Mouse (Mus musculus) CD4-positive helper T cell, adult 2 months (primary cell): ENCODE data around the gene Csf2ra.
"Not testable (repeated sequence)": the region's sequence is repeated elsewhere in the genome, so short reads cannot be mapped to it uniquely, and the experiment has no call there.

ENCODE experiments used
- DNase-seq: peaks from one replicate; pipeline ENCODE4 v3.0.0-alpha.2; 2012; ENCODE audit warnings: low read depth, missing footprints, low spot score

Csf2ra gene

DNA sequence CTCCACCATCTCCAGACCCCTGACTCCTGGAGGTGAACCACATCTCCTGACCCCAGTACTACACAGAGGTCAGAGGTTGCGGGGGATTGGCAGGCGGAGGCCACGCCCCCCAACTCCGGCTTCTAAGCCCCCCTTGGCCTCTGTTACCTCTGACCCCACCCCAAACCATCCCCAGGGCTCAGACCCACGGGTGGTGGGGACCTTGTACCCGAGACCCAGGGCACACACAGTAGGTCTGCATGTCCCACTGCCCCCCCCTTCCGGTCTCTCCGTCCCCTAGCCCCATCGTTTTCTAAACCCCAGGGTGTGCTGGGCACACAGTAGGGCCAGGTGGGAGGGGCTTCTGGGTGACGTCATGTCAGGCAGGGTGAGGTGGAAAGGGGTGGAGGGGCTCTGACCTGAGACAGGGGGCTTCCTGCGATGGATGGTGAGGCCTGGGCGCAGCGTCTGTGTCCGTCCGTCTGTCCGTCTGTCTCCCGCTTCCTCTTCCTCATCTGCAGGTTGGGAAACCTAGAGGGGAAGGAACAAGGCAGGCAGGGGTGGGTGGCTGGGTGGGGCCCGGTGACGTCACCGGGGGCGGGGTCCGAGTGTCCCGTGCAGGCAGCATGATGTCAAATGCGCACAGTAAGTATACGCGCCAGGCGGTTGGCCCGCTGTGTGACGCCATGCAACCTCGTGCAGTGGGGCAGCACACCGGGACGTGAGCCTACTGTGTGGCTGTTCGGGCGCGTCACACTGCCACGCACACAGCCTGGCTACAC lies at the start of gene Csf2ra:
Csf2ra (minus strand) TSS at position 489 of the 761 bp plus-strand sequence.
- peak; percentile 47 for DNase-seq

DNA sequence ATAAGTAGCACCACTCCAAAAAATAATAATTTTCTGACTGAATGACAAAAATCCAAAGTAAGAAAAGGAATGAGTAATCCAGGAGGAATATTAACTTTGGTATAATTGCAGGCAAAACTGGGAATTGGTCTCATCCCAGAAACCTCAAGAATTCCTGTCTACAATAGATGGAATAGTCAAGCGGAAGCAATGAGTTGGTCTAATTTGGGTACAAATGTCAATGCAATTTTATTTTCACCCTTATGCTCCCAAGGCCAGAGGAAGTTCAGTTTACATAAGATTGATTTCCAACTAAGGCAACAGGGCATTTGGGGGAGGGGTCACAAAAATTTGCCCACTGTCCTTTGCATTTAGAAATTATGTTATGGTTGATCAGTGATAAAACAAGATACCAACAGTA lies 47.2 kb upstream of the Csf2ra start:
- DNase-seq = no peak

DNA sequence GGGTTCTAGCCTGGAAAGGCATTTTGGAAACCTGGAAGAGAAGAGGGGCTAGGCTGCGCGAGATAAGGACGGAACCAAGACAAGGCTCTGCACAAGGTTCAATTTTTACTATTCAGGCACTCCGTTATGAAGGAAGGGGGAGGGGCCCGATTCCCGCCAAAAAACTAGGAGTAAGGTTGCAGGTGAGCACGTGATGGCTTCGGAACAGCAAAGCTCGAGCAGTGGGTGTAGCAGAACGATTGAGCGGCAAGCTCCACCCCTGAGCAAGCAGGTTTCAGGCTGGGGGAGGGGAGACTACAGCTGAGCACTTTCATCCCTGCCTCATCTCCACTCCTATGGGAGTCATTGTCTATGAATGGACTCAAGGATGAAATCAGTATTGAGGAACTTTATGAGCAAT lies 40.9 kb upstream of the Csf2ra start:
- not testable (repeated sequence) for DNase-seq

GRCm38 (mm10) chr19:61267141-61267540 lies 38.9 kb upstream of the Csf2ra start:
- DNase-seq = peak; percentile 36

GRCm38 (mm10) chr19:61266651-61267050 lies 38.4 kb upstream of the Csf2ra start:
- DNase-seq = peak; percentile 92

- DNase-seq = peak; percentile 73
Observed at GRCm38 (mm10) chr19:61266246-61266615, 38.0 kb upstream of the Csf2ra start.

GRCm38 (mm10) chr19:61265349-61266245 lies 37.4 kb upstream of the Csf2ra start:
- DNase-seq = peak; percentile 92

- no peak for DNase-seq
Observed at GRCm38 (mm10) chr19:61264933-61265332, 36.7 kb upstream of the Csf2ra start.

GRCm38 (mm10) chr19:61264227-61264626 lies 36.0 kb upstream of the Csf2ra start:
- peak; percentile 38 for DNase-seq

GRCm38 (mm10) chr19:61261241-61261640 lies 33.0 kb upstream of the Csf2ra start:
- no peak for DNase-seq

DNA sequence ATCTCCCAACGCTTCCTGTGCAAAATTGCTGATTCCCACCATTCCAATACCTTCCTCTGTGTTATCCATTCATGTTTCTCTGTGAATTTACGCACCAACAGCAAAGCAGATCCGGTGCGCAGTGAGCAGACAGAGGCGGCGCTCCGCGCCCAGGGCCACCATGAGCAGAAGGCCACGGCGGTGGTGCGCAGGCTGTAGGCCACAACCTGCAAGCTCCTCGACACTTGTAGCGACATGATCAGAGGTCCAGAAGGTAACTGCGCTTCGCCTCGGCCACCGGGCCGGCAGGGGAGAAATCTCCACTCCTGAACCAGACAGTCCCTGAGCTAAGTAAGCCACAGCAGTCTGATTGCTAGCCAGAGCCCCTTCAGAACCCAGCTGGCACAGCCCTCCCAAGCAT lies 29.5 kb upstream of the Csf2ra start:
- DNase-seq = no peak

DNA sequence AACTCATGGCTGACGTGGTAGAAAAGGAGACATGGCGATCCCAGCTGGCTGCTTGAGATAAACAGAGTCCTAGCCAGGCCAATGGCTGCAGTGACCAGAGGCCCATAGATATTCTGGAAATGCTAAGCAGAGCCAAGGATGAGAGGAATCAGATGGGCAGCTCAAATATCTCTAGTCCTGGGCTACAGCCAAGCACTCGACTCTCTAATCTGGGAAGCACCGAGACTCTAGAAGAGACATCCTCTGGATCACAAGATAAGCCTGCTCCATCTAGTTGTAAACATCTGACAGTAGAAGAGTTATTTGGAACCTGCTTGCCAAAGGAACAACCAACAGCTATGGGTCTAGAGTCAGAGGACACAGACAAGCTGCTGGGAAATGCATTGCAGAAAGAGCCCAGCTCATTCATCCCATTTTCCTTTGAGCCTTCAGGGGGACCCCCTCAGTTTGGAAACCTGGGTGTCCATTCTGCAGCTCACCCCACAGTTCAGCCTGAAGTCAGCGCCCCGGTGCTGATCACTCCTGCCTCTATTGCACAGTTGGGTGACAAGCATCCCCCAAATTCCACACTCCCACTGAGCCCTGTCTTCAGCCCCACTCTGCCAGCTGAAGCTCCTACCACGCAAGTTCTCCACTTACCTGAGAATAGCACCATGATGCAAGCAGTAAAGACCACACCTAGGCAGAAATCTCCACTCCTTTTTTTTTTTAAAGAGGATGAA lies 28.1 kb upstream of the Csf2ra start:
- DNase-seq = no peak

DNA sequence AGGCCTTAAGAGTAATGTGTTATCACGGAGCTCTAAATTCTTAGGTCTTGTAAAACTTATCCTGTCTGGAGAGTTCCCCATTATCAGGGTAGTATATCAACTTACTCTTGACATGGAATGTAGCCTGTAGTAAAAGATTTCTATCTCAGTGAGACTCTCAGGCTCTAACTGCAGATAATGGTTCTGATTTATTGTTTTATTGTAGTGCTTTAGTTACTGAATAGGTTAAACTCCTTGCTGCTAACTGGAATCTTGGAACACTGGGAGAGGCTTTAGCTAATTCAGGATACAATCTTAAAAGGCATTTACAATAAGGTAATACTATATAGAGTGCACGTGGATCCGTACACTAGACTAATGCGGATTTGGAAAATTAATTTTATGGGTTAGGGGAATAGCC lies 19.1 kb upstream of the Csf2ra start:
- DNase-seq = not testable (repeated sequence)

- no peak for DNase-seq
Observed at GRCm38 (mm10) chr19:61244721-61245436, 16.6 kb upstream of the Csf2ra start.

GRCm38 (mm10) chr19:61237967-61238366 lies 9.7 kb upstream of the Csf2ra start:
- no peak for DNase-seq

- DNase-seq = no peak
Observed at GRCm38 (mm10) chr19:61234532-61234931, 6.3 kb upstream of the Csf2ra start.

- DNase-seq = peak; percentile 96
Observed at GRCm38 (mm10) chr19:61226928-61227854, 1.0 kb downstream of the Csf2ra start.

- DNase-seq = peak; percentile 95
Observed at GRCm38 (mm10) chr19:61226401-61226927, 1.8 kb downstream of the Csf2ra start.

GRCm38 (mm10) chr19:61225526-61226400 lies 2.5 kb downstream of the Csf2ra start:
- no peak for DNase-seq
